Mouse (Mus musculus) lung, postnatal 25 days (tissue): ENCODE results near the gene Ankrd65.

Experiments
- DNase-seq: peaks from one replicate; pipeline ENCODE4 v3.0.0; 2022; ENCODE audit warnings: low spot score

Ankrd65 gene

DNA sequence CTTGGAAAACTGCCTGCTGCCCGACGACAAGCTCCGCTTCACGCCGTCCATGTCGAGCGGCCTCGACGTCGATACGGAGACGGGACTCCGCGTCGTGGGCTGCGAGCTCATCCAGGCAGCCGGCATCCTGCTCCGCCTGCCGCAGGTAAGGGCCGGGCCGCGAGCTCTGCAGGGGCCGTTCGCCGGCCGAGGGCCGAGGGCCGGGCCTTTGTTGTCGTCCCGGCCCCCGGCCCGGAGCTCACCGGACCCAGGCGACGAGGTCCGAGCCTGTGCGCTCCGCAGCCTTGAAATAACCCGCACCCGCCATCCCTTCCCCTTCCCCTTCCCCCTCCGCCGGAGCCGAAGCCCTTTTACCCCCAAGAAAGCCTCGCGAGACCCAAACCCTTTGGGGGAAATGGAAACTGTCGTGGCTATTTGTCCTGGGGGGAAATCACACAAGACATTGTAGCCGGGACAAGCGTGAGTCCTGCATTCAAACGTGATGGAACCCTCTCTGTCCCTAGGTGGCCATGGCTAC lies 22.5 kb downstream of the Ankrd65 start:
- no peak for DNase-seq

DNA sequence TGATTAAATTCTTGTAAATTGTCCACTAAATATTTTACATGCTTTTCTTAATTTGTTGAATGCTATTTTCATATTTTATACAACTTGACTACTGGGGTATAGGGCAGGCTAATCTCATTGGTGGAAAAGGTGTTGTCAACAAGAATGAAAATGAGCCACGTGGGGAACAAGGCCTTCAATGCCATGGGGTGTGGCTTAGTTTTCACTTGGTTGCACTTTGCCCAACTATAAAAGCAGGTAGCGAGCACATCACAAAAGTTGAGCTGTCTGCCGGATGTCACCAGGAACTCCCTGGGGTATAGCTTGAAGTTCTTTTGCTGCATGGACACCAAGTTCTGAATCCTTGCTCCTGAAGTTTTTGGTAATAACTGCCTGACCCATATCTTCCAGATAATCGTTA lies 27.3 kb downstream of the Ankrd65 start:
- DNase-seq, result no peak

- no peak for DNase-seq
These were observed 30.8 kb downstream of the Ankrd65 start for GRCm38 (mm10) chr4:155821025-155821424.

DNA sequence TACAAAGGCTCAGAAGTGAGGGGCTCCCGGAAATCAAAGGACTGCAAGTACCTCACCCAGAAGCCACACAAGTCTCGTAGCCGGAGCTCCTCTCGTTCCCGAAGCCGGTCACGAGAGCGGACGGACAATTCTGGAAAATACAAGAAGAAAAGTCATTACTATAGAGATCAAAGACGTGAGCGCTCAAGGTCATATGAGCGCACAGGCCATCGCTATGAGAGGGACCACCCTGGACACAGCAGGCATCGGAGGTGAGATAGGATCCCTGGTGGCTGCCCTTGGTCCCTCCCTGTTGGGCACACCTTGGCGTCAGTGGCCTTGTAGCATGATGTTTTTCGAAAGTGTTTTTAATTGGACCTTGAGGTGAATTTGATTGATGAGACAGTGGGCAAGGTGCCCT lies 33.2 kb downstream of the Ankrd65 start:
- DNase-seq, result no peak

GRCm38 (mm10) chr4:155829866-155830265 lies 39.6 kb downstream of the Ankrd65 start:
- no peak for DNase-seq

GRCm38 (mm10) chr4:155830596-155830995 lies 40.4 kb downstream of the Ankrd65 start:
- DNase-seq, result no peak

- DNase-seq, result peak; percentile 96
These were observed 41.0 kb downstream of the Ankrd65 start, which contains the start of gene Aurkaip1 for GRCm38 (mm10) chr4:155831205-155831766. Gene Aurkaip1, plus strand, starts transcription at chr4:155831272.

DNA sequence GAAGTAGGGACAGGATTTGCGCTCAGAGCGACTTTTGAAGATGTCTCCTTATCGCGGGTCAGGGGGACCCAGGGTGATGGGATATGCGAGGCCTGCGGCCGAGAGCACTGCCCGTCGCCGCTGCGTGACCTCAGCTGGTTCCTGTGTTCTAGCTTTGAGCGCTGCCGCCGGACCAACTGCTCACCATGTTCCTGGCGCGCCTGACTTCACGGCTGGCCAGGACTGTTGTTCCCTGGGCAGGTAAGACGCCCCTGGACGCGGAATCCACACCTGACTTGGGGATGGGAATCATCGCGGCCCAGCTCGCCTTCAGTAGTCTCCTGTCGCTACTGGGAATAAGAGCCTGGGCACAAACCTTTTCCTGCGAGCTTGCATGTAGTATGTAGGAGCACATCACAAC lies 41.6 kb downstream of the Ankrd65 start:
- no peak for DNase-seq

DNA sequence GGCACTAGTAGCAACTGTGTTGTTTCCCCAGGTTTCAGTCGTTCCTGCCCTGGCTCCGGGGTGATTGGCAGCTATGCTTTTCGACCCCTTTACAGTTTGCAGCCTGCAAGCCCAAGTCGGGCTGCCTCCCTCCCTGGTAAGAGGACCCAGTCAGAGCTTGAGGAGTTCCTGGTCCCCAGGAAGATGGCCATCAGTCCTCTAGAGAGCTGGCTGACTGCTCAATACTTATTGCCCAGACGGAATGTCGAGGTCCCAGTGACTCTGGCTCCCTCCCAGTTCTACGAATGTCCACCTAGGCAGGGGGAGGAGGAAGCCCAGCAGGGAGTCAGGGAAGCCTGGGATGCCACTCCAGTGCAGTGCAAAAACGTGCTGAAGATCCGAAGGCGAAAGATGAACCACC lies 42.1 kb downstream of the Ankrd65 start:
- no peak for DNase-seq

DNA sequence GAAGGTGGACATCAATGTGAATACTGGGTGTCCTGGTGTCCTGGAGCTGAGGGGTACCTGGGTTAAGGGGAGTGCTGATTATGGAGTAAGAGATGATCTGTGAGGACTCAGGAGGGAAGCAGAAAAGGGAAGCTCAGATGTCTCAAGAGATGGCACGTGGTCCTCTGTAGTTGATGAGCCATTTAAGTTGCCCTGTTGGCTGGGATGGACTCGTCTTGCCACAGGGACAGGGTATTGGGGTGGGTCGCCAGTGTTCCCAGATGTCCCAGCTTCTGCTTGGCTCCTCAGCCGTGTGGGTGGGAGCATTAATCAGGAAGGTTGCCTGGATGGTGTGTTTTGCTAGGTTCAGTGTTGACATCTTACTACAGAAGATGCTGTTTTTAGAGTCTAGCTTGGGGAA lies 43.0 kb downstream of the Ankrd65 start:
- DNase-seq, result no peak

GRCm38 (mm10) chr4:155833836-155834235 lies 43.6 kb downstream of the Ankrd65 start:
- peak; percentile 86 for DNase-seq

DNA sequence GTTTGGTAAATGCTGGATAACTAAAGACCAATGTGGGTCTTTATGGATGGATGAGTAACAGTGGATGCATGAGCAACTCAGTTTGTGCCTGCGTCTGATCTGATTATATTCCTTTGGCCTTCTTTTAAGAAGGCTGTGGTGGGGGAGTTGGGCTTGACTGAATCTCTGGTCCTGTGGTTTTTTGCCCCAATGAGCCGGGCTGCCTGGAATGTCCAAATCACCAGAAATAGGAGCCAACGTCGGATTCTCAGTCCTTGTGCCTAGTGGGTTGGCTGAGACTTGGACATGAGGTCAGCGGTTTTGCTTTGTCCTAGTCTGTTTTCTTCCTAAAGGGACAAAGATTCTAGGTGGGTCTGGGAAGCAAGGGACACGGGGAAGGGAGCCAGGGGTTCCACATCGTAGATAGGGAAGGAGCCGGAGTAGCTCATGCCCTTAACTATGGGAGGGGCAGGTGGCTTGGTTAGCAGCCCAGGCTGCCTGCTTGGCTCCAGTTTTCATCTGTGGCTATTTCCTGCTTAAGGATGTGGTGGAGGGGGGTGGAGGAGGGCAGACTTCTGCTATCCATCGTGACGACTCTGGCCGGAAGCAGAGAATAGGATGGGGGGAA lies 47.3 kb downstream of the Ankrd65 start:
- peak; percentile 61 for DNase-seq

- peak; percentile 24 for DNase-seq
These were observed 48.2 kb downstream of the Ankrd65 start for GRCm38 (mm10) chr4:155838187-155839153.

- DNase-seq, result peak; percentile 93
These were observed 49.3 kb downstream of the Ankrd65 start, which contains the start of gene Mxra8 for GRCm38 (mm10) chr4:155839483-155839910. Gene Mxra8, plus strand, starts transcription at chr4:155839680.

GRCm38 (mm10) chr4:155840076-155841002 lies 50.1 kb downstream of the Ankrd65 start:
- DNase-seq, result no peak

DNA sequence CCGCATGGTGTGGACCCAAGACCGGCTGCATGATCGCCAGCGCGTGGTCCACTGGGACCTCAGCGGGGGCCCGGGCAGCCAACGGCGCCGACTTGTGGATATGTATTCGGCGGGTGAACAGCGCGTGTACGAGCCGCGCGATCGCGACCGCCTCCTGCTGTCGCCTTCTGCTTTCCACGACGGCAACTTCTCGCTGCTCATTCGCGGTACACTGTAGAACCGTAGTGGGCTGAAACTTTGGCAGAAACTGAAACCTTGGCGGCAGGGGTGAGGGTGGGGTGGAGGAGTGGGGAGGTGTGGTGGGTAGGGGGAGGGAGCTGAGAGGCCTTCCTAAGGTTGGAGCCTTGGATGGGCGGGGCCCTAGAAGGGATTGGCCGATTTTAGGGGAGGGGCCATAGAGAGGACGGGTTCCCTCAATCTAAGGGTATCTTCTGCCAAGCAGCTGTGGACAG lies 50.8 kb downstream of the Ankrd65 start:
- DNase-seq, result peak; percentile 78

GRCm38 (mm10) chr4:155841651-155842270 lies 51.5 kb downstream of the Ankrd65 start:
- no peak for DNase-seq

DNA sequence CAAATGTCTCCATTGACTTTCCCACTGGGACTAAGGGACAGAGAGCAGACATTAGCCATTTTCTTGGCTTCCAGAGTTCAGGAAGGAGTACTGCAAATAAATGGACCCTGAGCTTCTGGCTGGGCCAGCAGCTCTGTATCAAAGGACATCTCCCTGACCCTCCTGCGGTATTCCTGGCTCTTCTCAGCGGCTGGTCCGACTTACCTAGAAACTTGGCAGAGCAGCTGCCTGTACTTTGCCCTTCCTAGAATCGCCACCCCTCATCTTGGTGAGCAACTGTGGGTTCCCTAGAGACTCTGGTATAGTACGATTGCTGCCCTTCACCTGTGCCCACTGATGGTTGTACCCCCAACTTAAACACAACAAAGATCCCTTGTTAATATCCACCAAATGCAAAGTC lies 53.0 kb downstream of the Ankrd65 start:
- DNase-seq, result no peak

GRCm38 (mm10) chr4:155846871-155847578 lies 56.8 kb downstream of the Ankrd65 start, which contains the start of gene Dvl1:
Gene Dvl1, plus strand, starts transcription at chr4:155847402.
- peak; percentile 91 for DNase-seq
